Mouse (Mus musculus) heart, embryonic 14.5 days (tissue): ENCODE data around the gene Gm5148. TPM values are rescaled to one million over a fixed set of nuclear protein-coding genes. Genes with fewer than 3 reads are reported as not detected.

Experiments
- ATAC-seq: fragments of 200-750 bp; cut with Nextera tagmentation; 2 replicates; pipeline ENCODE4 v1.8.0; 2017; ENCODE audit warnings: low read depth, moderate TSS enrichment; ENCODE audit not compliant: insufficient number of reproducible peaks, insufficient read depth, low FRiP score
- H3K27ac ChIP-seq, 2 experiments: fragments of 200-500 bp in 1 of 2; fragments of 300-500 bp in 1 of 2; sonication (generic) in 1 of 2; replicated peaks in 1 of 2; 2 replicates each; pipeline ENCODE4 v1.5.1; 2012 to 2014; ENCODE audit warnings: low read depth in 2 of 2, low read length in 2 of 2, control low read depth in 1 of 2, mild to moderate bottlenecking in 1 of 2, mixed read lengths in 1 of 2; ENCODE audit not compliant: control insufficient read depth in 1 of 2, insufficient read depth in 1 of 2
- H3K27me3 ChIP-seq: fragments of 300-500 bp; sonication (generic); 2 replicates; pipeline ENCODE4 v1.6.1; 2014; ENCODE audit warnings: mild to moderate bottlenecking, low read length, control low read depth; ENCODE audit not compliant: control insufficient read depth, insufficient read depth
- H3K36me3 ChIP-seq: fragments of 300-500 bp; sonication (generic); 2 replicates; pipeline ENCODE4 v1.6.1; 2014; ENCODE audit warnings: mild to moderate bottlenecking, control low read depth, low read length, mixed read lengths; ENCODE audit not compliant: control insufficient read depth, insufficient read depth
- H3K4me1 ChIP-seq, 2 experiments: fragments of 200-500 bp in 1 of 2; fragments of 300-500 bp in 1 of 2; sonication (generic) in 1 of 2; 2 replicates each; pipeline ENCODE4 v1.6.1; 2012 to 2014; ENCODE audit warnings: low read length in 2 of 2, control low read depth in 1 of 2, mixed read lengths in 1 of 2; ENCODE audit not compliant: control insufficient read depth in 2 of 2, insufficient read depth in 2 of 2
- H3K4me2 ChIP-seq: fragments of 300-500 bp; sonication (generic); 2 replicates; pipeline ENCODE4 v1.6.1; 2014; ENCODE audit warnings: mild to moderate bottlenecking, low read length
- H3K4me3 ChIP-seq, 2 experiments: fragments of 200-500 bp in 1 of 2; fragments of 300-500 bp in 1 of 2; sonication (generic) in 1 of 2; 2 replicates each; pipeline ENCODE4 v1.5.1; 2012 to 2014; ENCODE audit warnings: low read length in 2 of 2, mild to moderate bottlenecking in 2 of 2, control low read depth in 1 of 2, low read depth in 1 of 2, moderate library complexity in 1 of 2; ENCODE audit not compliant: control insufficient read depth in 1 of 2, insufficient read depth in 1 of 2
- H3K9ac ChIP-seq: fragments of 300-500 bp; sonication (generic); 2 replicates; pipeline ENCODE4 v1.6.1; 2014; ENCODE audit warnings: mild to moderate bottlenecking, low read length
- H3K9me3 ChIP-seq: fragments of 300-500 bp; sonication (generic); 2 replicates; pipeline ENCODE4 v1.6.1; 2016; ENCODE audit warnings: low read length, control low read depth; ENCODE audit not compliant: control insufficient read depth
- WGBS: fragments of 180-500 bp; shearing (Covaris S2); extraction: QIAGEN DNeasy Blood & Tissue Kit; methylation state at CpG from one replicate; pipeline ENCODE4 v1.1.7; 2014; 5-methylcytosine and 5-hydroxymethylcytosine counted together
- polyA plus RNA-seq: library from polyadenylated mRNA; unstranded; fragments of >200 nt; fragmentation: Nextera tagmentation; extraction: Ambion mirVana; gene quantifications from 2 replicates; pipeline ENCODE4 v1.2.1, GENCODE M21; 2014

Gm5148 gene
- polyA plus RNA-seq, 1 experiment from 2014 or later, result 2.7 TPM

DNA sequence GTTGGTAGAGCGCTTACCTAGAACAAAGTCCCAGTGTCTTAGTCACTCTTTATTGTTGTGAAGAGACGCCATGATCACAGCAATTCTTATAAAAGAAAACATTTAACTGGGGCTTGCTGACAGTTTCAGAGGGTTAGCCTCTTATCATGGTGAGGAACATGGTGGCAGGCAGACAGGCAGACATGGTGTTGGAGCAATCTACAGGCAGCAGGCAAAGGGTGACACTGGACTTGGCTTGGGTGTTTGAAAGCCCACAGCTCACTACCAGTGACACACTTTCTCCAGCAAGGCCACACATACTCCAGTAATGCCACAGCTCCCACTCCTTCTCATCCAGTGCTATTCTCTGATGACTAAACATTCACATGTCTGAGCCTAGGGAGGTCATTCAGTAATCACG lies 30.3 kb upstream of the Gm5148 start:
- Histone ChIP-seq H3K4me2 (no peak overlapping the region), H3K4me3 (no peak overlapping the region), H3K27ac (no peak overlapping the region), H3K4me1 (peaks cover 7 to 12% of the 10 kb centered on the region in 2 experiments; a peak in 3 of 4 replicates), H3K36me3 (no peaks in the 10 kb centered on the region), H3K9ac (no peak overlapping the region), H3K27me3 (no peaks in the 10 kb centered on the region), H3K9me3 (no peaks in the 10 kb centered on the region)
- 89% methylated on average over 3 of the region's 3 CpGs for WGBS
- no peak for ATAC-seq

DNA sequence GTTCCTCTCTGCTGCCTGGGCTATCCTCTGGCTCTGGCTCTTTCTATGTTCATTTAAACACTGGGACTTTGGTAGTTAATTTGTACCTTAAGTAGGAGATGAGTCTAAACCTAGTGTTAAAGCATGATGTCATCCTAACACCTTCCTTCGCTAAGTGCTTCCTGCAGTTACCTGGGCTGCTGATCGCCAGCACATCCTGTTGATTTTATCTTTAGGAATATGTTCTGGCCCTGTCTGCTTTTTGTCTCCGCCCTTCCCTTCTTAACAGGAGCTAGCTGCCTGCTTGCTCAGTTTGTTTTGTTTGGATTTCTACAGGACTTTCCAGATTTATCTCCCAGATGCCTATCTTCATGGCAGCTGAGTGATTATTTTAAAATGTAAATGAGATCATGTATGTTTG lies 28.9 kb upstream of the Gm5148 start:
- Histone ChIP-seq H3K4me2 (no peak overlapping the region), H3K27me3 (no peaks in the 10 kb centered on the region), H3K4me1 (peaks cover 2 to 6% of the 10 kb centered on the region in 2 experiments; a peak in 3 of 4 replicates), H3K9me3 (no peaks in the 10 kb centered on the region), H3K4me3 (no peak overlapping the region), H3K9ac (no peak overlapping the region), H3K36me3 (no peaks in the 10 kb centered on the region), H3K27ac (no peak overlapping the region)
- no peak for ATAC-seq
- WGBS, result 78% methylated on average over 3 of the region's 3 CpGs

DNA sequence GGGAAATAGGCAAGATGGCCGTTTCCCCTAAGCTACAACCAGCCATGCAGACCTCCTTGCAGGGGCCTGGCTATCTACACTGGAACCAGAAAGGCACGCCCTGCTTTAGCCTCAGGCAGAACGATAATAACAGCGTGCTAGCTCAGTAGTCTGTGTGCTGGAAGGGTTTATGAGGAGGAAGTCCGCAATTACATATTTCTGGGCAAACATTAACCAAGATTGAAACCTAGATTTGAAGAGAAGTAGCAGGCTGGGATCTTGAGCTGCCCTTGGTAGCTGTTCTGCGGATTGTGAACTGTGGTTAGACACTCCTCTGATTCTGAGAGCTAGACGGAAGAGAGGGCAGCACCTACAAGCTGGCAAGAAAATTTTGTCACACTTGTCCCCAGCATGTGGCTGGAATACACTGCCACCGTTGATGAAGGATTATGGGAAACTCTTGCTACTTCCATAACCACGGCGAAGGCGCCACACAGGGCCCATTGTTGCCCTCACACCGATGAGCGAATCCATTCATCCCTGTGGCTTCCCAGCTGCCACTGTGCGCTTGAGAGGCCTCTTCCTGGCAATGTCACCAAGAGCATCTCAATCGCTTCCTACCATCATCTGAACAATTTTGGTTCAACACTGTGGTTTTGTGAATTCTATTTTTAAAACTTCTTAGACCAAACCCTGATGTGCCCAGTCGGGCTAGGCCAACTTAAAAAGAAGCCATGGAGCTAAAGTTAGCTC lies 23.9 kb upstream of the Gm5148 start:
- ATAC-seq, result no peak
- no peak overlapping the region for H3K27ac ChIP-seq

GRCm38 (mm10) chr3:37747258-37748001 lies 23.1 kb upstream of the Gm5148 start:
- no peaks in the 10 kb centered on the region for H3K9me3 ChIP-seq
- no peak for ATAC-seq
- H3K36me3 ChIP-seq, result no peaks in the 10 kb centered on the region
- H3K27me3 ChIP-seq, result no peaks in the 10 kb centered on the region
- no peak overlapping the region for H3K4me3 ChIP-seq
- WGBS, result 82% methylated on average over 9 of the region's 9 CpGs
- H3K4me2 ChIP-seq, result no peak overlapping the region
- H3K4me1 ChIP-seq, result no peaks in the 10 kb centered on the region; a peak in 1 of 4 replicates
- no peak overlapping the region for H3K9ac ChIP-seq
- H3K27ac ChIP-seq, result no peak overlapping the region

More for the DNA sequence above, 23.9 kb upstream of the Gm5148 start:
- H3K36me3 ChIP-seq, result no peaks in the 10 kb centered on the region
- H3K4me2 ChIP-seq, result no peak overlapping the region
- H3K9me3 ChIP-seq, result no peaks in the 10 kb centered on the region
- no peak overlapping the region for H3K4me3 ChIP-seq
- 83% methylated on average over 16 of the region's 16 CpGs for WGBS
- no peaks in the 10 kb centered on the region; a peak in 1 of 4 replicates for H3K4me1 ChIP-seq
- no peaks in the 10 kb centered on the region for H3K27me3 ChIP-seq
- H3K9ac ChIP-seq, result no peak overlapping the region

DNA sequence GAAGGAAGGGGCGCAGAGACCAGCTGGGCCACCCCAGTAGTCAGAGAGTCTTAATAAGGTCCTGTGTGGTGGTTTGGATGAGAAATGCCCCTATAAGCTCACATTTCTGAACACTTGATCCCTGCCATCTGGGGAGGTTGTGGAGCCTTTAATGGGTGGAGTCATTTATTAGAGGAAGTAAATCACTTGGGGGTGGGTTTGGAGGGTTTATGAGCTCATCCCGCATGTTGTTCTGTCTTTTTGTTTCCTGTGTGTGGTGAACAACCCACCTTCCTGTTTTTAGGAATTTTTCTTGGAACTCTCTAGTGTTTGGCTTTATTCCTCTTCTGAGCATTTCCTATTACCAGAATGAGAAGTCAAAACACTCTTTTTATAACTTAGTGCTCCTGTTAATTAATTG lies 19.8 kb upstream of the Gm5148 start:
- Histone ChIP-seq H3K4me3 (no peak overlapping the region), H3K27ac (no peak overlapping the region), H3K9ac (no peak overlapping the region), H3K36me3 (no peaks in the 10 kb centered on the region), H3K4me1 (no peaks in the 10 kb centered on the region; a peak in 1 of 4 replicates), H3K9me3 (no peaks in the 10 kb centered on the region), H3K27me3 (no peaks in the 10 kb centered on the region), H3K4me2 (no peak overlapping the region)
- WGBS, result 83% methylated on average over 2 of the region's 2 CpGs
- ATAC-seq, result no peak

GRCm38 (mm10) chr3:37739996-37740395 lies 15.7 kb upstream of the Gm5148 start:
- no peak for ATAC-seq
- 88% methylated on average over 7 of the region's 7 CpGs for WGBS

GRCm38 (mm10) chr3:37738171-37738950 lies 14.1 kb upstream of the Gm5148 start:
- H3K9me3 ChIP-seq, result no peaks in the 10 kb centered on the region
- no peaks in the 10 kb centered on the region for H3K27me3 ChIP-seq
- H3K27ac ChIP-seq, result peak overlapping the region; percentile 1 to 75; a peak in 2 of 4 replicates
- H3K4me1 ChIP-seq, result peaks cover 7 to 21% of the 10 kb centered on the region in 2 experiments
- no peak overlapping the region for H3K9ac ChIP-seq
- ATAC-seq, result no peak
- WGBS, result 80% methylated on average over 17 of the region's 17 CpGs
- H3K36me3 ChIP-seq, result no peaks in the 10 kb centered on the region
- no peak overlapping the region for H3K4me2 ChIP-seq
- no peak overlapping the region for H3K4me3 ChIP-seq

More at GRCm38 (mm10) chr3:37739996-37740395, 15.7 kb upstream of the Gm5148 start:
- Histone ChIP-seq H3K9ac (no peak overlapping the region), H3K9me3 (no peaks in the 10 kb centered on the region), H3K27ac (no peak overlapping the region), H3K36me3 (no peaks in the 10 kb centered on the region), H3K4me3 (no peak overlapping the region), H3K27me3 (no peaks in the 10 kb centered on the region), H3K4me2 (no peak overlapping the region), H3K4me1 (peaks cover 7 to 21% of the 10 kb centered on the region in 2 experiments)
